Mouse (Mus musculus) embryonic facial prominence, embryonic 13.5 days (tissue): ENCODE results near the gene Ucn2. TPM values are rescaled to one million over a fixed set of nuclear protein-coding genes. Genes with fewer than 3 reads are reported as not detected.
A peak's percentile ranks its signal among the peaks of the same experiment; 100 is the strongest.

Source experiments
- ATAC-seq: fragments of 200-750 bp; cut with Nextera tagmentation; 2 replicates; pipeline ENCODE4 v1.8.0; 2017; ENCODE audit warnings: low read depth; ENCODE audit not compliant: insufficient number of reproducible peaks, insufficient read depth, low FRiP score, low TSS enrichment
- H3K27ac ChIP-seq: fragments of 300-500 bp; sonication (generic); 2 replicates; pipeline ENCODE4 v1.5.1; 2015; ENCODE audit warnings: moderate library complexity, mild to moderate bottlenecking, inconsistent platforms
- H3K27me3 ChIP-seq: fragments of 300-500 bp; sonication (generic); 2 replicates; pipeline ENCODE4 v1.6.1; 2015; ENCODE audit warnings: mild to moderate bottlenecking, inconsistent platforms
- H3K36me3 ChIP-seq: fragments of 300-500 bp; sonication (generic); 2 replicates; pipeline ENCODE4 v1.6.1; 2015; ENCODE audit warnings: mild to moderate bottlenecking, inconsistent platforms
- H3K4me1 ChIP-seq: fragments of 300-500 bp; sonication (generic); 2 replicates; pipeline ENCODE4 v1.6.1; 2015; ENCODE audit warnings: inconsistent platforms
- H3K4me2 ChIP-seq: fragments of 300-500 bp; sonication (generic); 2 replicates; pipeline ENCODE4 v1.6.1; 2015; ENCODE audit warnings: moderate library complexity, mild to moderate bottlenecking, inconsistent platforms
- H3K4me3 ChIP-seq: fragments of 300-500 bp; sonication (generic); 2 replicates; pipeline ENCODE4 v1.5.1; 2015; ENCODE audit warnings: mild to moderate bottlenecking, inconsistent platforms
- H3K9ac ChIP-seq: fragments of 300-500 bp; sonication (generic); 2 replicates; pipeline ENCODE4 v1.6.1; 2015; ENCODE audit warnings: mild to moderate bottlenecking, inconsistent platforms
- H3K9me3 ChIP-seq: fragments of 300-500 bp; sonication (generic); 2 replicates; pipeline ENCODE4 v1.6.1; 2016; ENCODE audit warnings: inconsistent platforms
- WGBS: fragments of 180-500 bp; shearing (Covaris S2); methylation state at CpG from one replicate; pipeline ENCODE4 v1.1.7; 2015; ENCODE audit warnings: mixed read lengths; 5-methylcytosine and 5-hydroxymethylcytosine counted together
- polyA plus RNA-seq: library from polyadenylated mRNA; unstranded; fragments of >200 nt; fragmentation: Nextera tagmentation; extraction: Ambion mirVana; gene quantifications from 2 replicates; pipeline ENCODE4 v1.2.1, GENCODE M21; 2015

Ucn2 gene
- polyA plus RNA-seq, 1 experiment from 2014 or later = 0.83 TPM

- Histone ChIP-seq H3K27me3 (no peaks in the 10 kb centered on the region), H3K4me1 (peaks cover 32% of the 10 kb centered on the region), H3K9ac (no peak overlapping the region), H3K4me3 (no peak overlapping the region), H3K36me3 (no peaks in the 10 kb centered on the region), H3K4me2 (no peak overlapping the region), H3K27ac (no peak overlapping the region), H3K9me3 (no peaks in the 10 kb centered on the region)
- WGBS = 76% methylated on average over 9 of the region's 9 CpGs
- no peak for ATAC-seq
Observed at GRCm38 (mm10) chr9:108996411-108996810, 10.6 kb downstream of the Ucn2 start.

- H3K9me3 ChIP-seq = no peaks in the 10 kb centered on the region
- no peak for ATAC-seq
- H3K27me3 ChIP-seq = no peaks in the 10 kb centered on the region
- H3K9ac ChIP-seq = no peak overlapping the region
- H3K4me2 ChIP-seq = no peak overlapping the region
- H3K4me1 ChIP-seq = peaks cover 20% of the 10 kb centered on the region
- H3K4me3 ChIP-seq = no peak overlapping the region
- H3K27ac ChIP-seq = no peak overlapping the region
- H3K36me3 ChIP-seq = 0 out of 2 replicates have a peak, but pooled peaks cover 8% of the 10 kb centered on the region
- 81% methylated on average over 19 of the region's 19 CpGs for WGBS
Observed at GRCm38 (mm10) chr9:108998287-108999166, 12.7 kb downstream of the Ucn2 start.

GRCm38 (mm10) chr9:108999167-108999526 lies 13.3 kb downstream of the Ucn2 start:
- Histone ChIP-seq H3K4me2 (no peak overlapping the region), H3K9me3 (no peaks in the 10 kb centered on the region), H3K27ac (no peak overlapping the region), H3K36me3 (0 out of 2 replicates have a peak, but pooled peaks cover 8% of the 10 kb centered on the region), H3K9ac (no peak overlapping the region), H3K4me1 (peaks cover 18% of the 10 kb centered on the region), H3K27me3 (no peaks in the 10 kb centered on the region), H3K4me3 (no peak overlapping the region)
- WGBS = 86% methylated on average over 4 of the region's 4 CpGs
- ATAC-seq = no peak

GRCm38 (mm10) chr9:109000726-109001125 lies 14.9 kb downstream of the Ucn2 start:
- no peaks in the 10 kb centered on the region for H3K9me3 ChIP-seq
- no peak overlapping the region for H3K9ac ChIP-seq
- ATAC-seq = no peak
- no peaks in the 10 kb centered on the region for H3K27me3 ChIP-seq
- H3K4me2 ChIP-seq = no peak overlapping the region
- H3K36me3 ChIP-seq = 0 out of 2 replicates have a peak, but pooled peaks cover 8% of the 10 kb centered on the region
- H3K27ac ChIP-seq = no peak overlapping the region
- H3K4me3 ChIP-seq = no peak overlapping the region
- WGBS = 11% methylated on average over 3 of the region's 3 CpGs
- H3K4me1 ChIP-seq = peaks cover 8% of the 10 kb centered on the region

GRCm38 (mm10) chr9:109003201-109003600 lies 17.4 kb downstream of the Ucn2 start:
- Histone ChIP-seq H3K4me1 (0 out of 2 replicates have a peak, but pooled peaks cover 3% of the 10 kb centered on the region), H3K27me3 (no peaks in the 10 kb centered on the region), H3K4me2 (no peak overlapping the region), H3K4me3 (no peak overlapping the region), H3K27ac (no peak overlapping the region), H3K9me3 (no peaks in the 10 kb centered on the region), H3K9ac (no peak overlapping the region), H3K36me3 (peaks cover 21% of the 10 kb centered on the region; the same call in 1 of the 2 replicates)
- no peak for ATAC-seq
- WGBS = 50% methylated on average over 2 of the region's 2 CpGs

GRCm38 (mm10) chr9:109007025-109007780 lies 21.4 kb downstream of the Ucn2 start:
- Histone ChIP-seq H3K9ac (peak overlapping the region; percentile 36; the same call in 1 of the 2 replicates), H3K36me3 (peaks cover 46% of the 10 kb centered on the region), H3K9me3 (no peaks in the 10 kb centered on the region), H3K4me3 (no peak overlapping the region), H3K27ac (no peak overlapping the region), H3K4me2 (no peak overlapping the region), H3K27me3 (no peaks in the 10 kb centered on the region), H3K4me1 (no peaks in the 10 kb centered on the region)
- WGBS = 77% methylated on average over 21 of the region's 21 CpGs
- ATAC-seq = no peak

GRCm38 (mm10) chr9:109008081-109008480 lies 22.3 kb downstream of the Ucn2 start:
- no peak overlapping the region for H3K4me2 ChIP-seq
- H3K9me3 ChIP-seq = no peaks in the 10 kb centered on the region
- no peaks in the 10 kb centered on the region for H3K27me3 ChIP-seq
- WGBS = 84% methylated on average over 9 of the region's 9 CpGs
- no peak overlapping the region for H3K27ac ChIP-seq
- H3K4me3 ChIP-seq = no peak overlapping the region
- no peak for ATAC-seq
- 0 out of 2 replicates have a peak overlapping the region, but pooled peaks have one; percentile 21 for H3K9ac ChIP-seq
- H3K4me1 ChIP-seq = no peaks in the 10 kb centered on the region
- H3K36me3 ChIP-seq = peaks cover 41% of the 10 kb centered on the region

DNA sequence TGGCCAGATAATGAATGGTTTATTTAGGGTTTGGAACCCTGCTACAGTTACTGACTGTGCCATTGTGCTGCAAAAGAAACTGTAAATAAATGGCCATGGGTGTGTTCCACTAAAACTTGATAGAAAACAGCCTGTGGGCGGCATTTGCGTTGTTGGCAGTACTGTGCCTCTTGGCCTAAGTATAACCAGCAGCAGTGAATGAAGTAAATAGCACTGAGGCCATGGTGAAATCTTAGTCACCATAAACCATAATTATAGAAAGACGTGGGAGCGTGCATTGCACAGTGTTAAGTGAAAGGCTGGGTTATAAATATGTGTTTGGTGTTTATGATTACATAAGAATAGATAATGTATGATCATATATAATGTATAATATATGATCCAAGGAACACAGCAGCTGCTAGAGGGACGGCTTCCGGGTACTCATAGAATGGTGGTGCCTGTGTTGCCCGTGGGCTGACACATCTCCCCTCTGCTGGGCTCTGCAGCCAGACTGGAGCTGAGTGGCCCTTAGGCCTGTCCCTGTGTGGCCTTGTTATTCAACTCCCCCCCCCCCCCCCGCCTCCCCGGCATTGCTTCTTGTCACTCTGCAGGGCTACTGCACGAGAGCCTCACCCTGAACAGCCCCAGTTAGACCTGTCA lies 23.3 kb downstream of the Ucn2 start:
- no peaks in the 10 kb centered on the region for H3K4me1 ChIP-seq
- H3K4me3 ChIP-seq = no peak overlapping the region
- no peak overlapping the region for H3K4me2 ChIP-seq
- H3K27me3 ChIP-seq = no peaks in the 10 kb centered on the region
- ATAC-seq = no peak
- 58% methylated on average over 10 of the region's 10 CpGs for WGBS
- H3K36me3 ChIP-seq = peaks cover 41% of the 10 kb centered on the region
- H3K9me3 ChIP-seq = no peaks in the 10 kb centered on the region
- no peak overlapping the region for H3K27ac ChIP-seq
- H3K9ac ChIP-seq = no peak overlapping the region

GRCm38 (mm10) chr9:109009636-109010315 lies 24.0 kb downstream of the Ucn2 start:
- no peak overlapping the region for H3K27ac ChIP-seq
- H3K36me3 ChIP-seq = peaks cover 41% of the 10 kb centered on the region
- no peak for ATAC-seq
- no peaks in the 10 kb centered on the region for H3K9me3 ChIP-seq
- H3K4me2 ChIP-seq = no peak overlapping the region
- H3K27me3 ChIP-seq = no peaks in the 10 kb centered on the region
- no peaks in the 10 kb centered on the region for H3K4me1 ChIP-seq
- 42% methylated on average over 17 of the region's 17 CpGs for WGBS
- H3K4me3 ChIP-seq = no peak overlapping the region
- no peak overlapping the region for H3K9ac ChIP-seq

DNA sequence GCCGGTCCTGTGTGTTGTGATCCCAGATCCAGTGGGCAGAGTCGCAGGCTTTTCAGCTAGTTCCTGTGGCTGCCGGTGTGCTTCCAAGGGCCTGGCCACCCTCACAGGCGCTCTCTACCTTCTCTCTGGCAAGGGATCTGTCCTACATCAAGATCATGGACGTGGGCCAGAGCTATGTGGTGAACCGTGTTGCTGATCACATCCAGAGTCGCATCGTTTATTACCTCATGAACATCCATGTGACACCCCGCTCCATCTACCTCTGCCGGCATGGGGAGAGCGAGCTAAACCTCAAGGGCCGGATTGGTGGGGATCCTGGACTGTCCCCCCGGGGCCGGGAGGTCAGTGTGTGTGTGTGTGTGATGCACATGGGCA lies 24.5 kb downstream of the Ucn2 start:
- WGBS = 84% methylated on average over 14 of the region's 14 CpGs
- no peak overlapping the region for H3K9ac ChIP-seq

DNA sequence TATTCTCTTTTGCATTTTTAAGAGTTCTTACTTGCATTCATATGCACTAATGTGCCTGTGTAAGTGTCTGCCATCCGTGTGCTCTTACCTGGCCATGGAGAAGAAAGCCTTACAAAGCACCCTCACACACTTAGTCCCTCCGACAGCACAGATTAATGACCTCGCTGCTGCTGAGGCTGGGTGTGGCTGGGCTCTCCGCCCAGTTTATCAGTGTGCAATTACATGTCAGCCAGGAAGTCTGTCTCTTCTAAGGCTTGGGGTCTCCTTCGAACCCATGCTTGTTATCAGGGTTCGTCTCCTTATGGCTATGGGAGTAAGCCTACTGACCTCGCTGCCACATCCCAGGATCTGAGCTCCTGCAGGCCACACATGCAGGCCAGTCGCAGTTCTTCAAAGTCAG lies 29.6 kb downstream of the Ucn2 start:
- Histone ChIP-seq H3K36me3 (peaks cover 28% of the 10 kb centered on the region), H3K4me1 (no peaks in the 10 kb centered on the region), H3K9me3 (no peaks in the 10 kb centered on the region), H3K27ac (no peak overlapping the region), H3K4me2 (no peak overlapping the region), H3K27me3 (no peaks in the 10 kb centered on the region), H3K9ac (no peak overlapping the region), H3K4me3 (no peak overlapping the region)
- 73% methylated on average over 8 of the region's 8 CpGs for WGBS
- ATAC-seq = no peak

More for the DNA sequence above, 24.5 kb downstream of the Ucn2 start:
- Histone ChIP-seq H3K36me3 (peaks cover 41% of the 10 kb centered on the region), H3K9me3 (no peaks in the 10 kb centered on the region), H3K27ac (no peak overlapping the region), H3K4me3 (no peak overlapping the region), H3K27me3 (no peaks in the 10 kb centered on the region), H3K4me2 (no peak overlapping the region), H3K4me1 (no peaks in the 10 kb centered on the region)
- ATAC-seq = no peak
